Mouse (Mus musculus) gastrocnemius, postnatal 36 days (tissue): Measurements from ENCODE around the gene Fgfr2. TPM values are rescaled to one million over a fixed set of nuclear protein-coding genes. Genes with fewer than 3 reads are reported as not detected.

Experiments used
- DNase-seq, 2 experiments: peaks; one replicate each; pipeline ENCODE4 v3.0.0; 2022
- intact Hi-C: fragments of 180-260 bp; cut with DNase I; formaldehyde crosslinking; loops from one replicate; pipeline ENCODE4 v1.15.1; 2025
- total RNA-seq, 2 experiments: library from RNA; stranded (reverse); gene quantifications; 2 replicates each; pipeline ENCODE4 v1.2.3; 2021

The Fgfr2 gene
- total RNA-seq, 2 experiments from 2014 or later, result 0.28 to 0.49 TPM

GRCm38 (mm10) chr7:132903796-132904195 is 219.4 kb downstream of the Fgfr2 start:
- intact Hi-C loops, result no loop called here
- no peak for DNase-seq

GRCm38 (mm10) chr7:132900826-132901531 is 222.2 kb downstream of the Fgfr2 start:
- no peak for DNase-seq
- intact Hi-C loops, result no loop called here

GRCm38 (mm10) chr7:132898234-132898633 is 224.9 kb downstream of the Fgfr2 start:
- DNase-seq, result no peak
- intact Hi-C loops, result loop anchor here (5.0 kb wide), 1 partner anchor 241 kb away; no protein-coding TSS in a partner anchor

GRCm38 (mm10) chr7:132897258-132897657 is 225.9 kb downstream of the Fgfr2 start:
- intact Hi-C loops, result loop anchor here (5.0 kb wide), 1 partner anchor 240 kb away; no protein-coding TSS in a partner anchor
- no peak for DNase-seq

- intact Hi-C loops, result loop anchor here (5.0 kb wide), 1 partner anchor 239 kb away; no protein-coding TSS in a partner anchor
- DNase-seq, result no peak
Observed at GRCm38 (mm10) chr7:132896206-132896815, 226.8 kb downstream of the Fgfr2 start.

GRCm38 (mm10) chr7:132894841-132895555 is 228.2 kb downstream of the Fgfr2 start:
- peak in 1 of 2 experiments; percentile 21 for DNase-seq
- intact Hi-C loops, result loop anchor here (5.0 kb wide), 1 partner anchor 238 kb away; no protein-coding TSS in a partner anchor

GRCm38 (mm10) chr7:132893336-132893735 is 229.8 kb downstream of the Fgfr2 start:
- intact Hi-C loops, result no loop called here
- DNase-seq, result no peak

GRCm38 (mm10) chr7:132892806-132893205 is 230.3 kb downstream of the Fgfr2 start:
- intact Hi-C loops, result no loop called here
- DNase-seq, result no peak

GRCm38 (mm10) chr7:132892311-132892661 is 230.9 kb downstream of the Fgfr2 start:
- no peak for DNase-seq
- intact Hi-C loops, result no loop called here

GRCm38 (mm10) chr7:132891561-132892310 is 231.4 kb downstream of the Fgfr2 start:
- intact Hi-C loops, result no loop called here
- no peak for DNase-seq

- no peak for DNase-seq
- intact Hi-C loops, result no loop called here
Observed at GRCm38 (mm10) chr7:132890201-132890600, 232.9 kb downstream of the Fgfr2 start.

GRCm38 (mm10) chr7:132889691-132890090 is 233.5 kb downstream of the Fgfr2 start:
- intact Hi-C loops, result no loop called here
- no peak for DNase-seq

- DNase-seq, result no peak
- intact Hi-C loops, result no loop called here
Observed at GRCm38 (mm10) chr7:132888518-132889249, 234.5 kb downstream of the Fgfr2 start.

GRCm38 (mm10) chr7:132888052-132888451 is 235.1 kb downstream of the Fgfr2 start:
- intact Hi-C loops, result no loop called here
- no peak for DNase-seq

GRCm38 (mm10) chr7:132887019-132887804 is 235.9 kb downstream of the Fgfr2 start:
- intact Hi-C loops, result no loop called here
- DNase-seq, result no peak

GRCm38 (mm10) chr7:132884031-132884430 is 239.1 kb downstream of the Fgfr2 start:
- intact Hi-C loops, result no loop called here
- DNase-seq, result no peak

- DNase-seq, result no peak
- intact Hi-C loops, result no loop called here
Observed at GRCm38 (mm10) chr7:132882343-132882742, 240.8 kb downstream of the Fgfr2 start.

- intact Hi-C loops, result no loop called here
- DNase-seq, result no peak
Observed at GRCm38 (mm10) chr7:132880276-132880675, 242.9 kb downstream of the Fgfr2 start.

GRCm38 (mm10) chr7:132875391-132876086 is 247.6 kb downstream of the Fgfr2 start:
- intact Hi-C loops, result no loop called here

More at GRCm38 (mm10) chr7:132875391-132876086, 247.6 kb downstream of the Fgfr2 start:
- no peak for DNase-seq
